Mouse (Mus musculus): ENCODE data around the gene Apba2.

The Apba2 gene

DNA sequence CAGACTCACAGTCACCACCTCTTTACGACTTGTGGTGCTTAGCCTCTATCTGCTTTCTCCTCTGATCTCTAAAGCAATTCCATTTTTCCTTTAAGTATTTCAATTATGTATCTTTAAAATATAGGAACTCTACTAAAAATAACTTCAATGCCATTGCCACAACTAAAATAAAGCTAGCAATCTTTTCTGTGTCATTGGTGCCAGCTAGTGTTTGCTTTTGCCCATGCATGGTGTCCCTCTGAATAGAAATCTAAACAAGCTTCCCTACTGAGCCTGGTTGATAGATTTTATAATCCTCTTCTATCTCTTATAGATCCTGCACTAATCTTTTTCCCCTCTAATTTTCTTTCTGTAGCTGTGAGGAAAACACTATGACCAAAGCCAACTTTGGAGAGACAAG, 222.9 kb downstream of the Apba2 start:
- no peak for DNase-seq (ENCODE audit: low read depth, low spot score)

DNA sequence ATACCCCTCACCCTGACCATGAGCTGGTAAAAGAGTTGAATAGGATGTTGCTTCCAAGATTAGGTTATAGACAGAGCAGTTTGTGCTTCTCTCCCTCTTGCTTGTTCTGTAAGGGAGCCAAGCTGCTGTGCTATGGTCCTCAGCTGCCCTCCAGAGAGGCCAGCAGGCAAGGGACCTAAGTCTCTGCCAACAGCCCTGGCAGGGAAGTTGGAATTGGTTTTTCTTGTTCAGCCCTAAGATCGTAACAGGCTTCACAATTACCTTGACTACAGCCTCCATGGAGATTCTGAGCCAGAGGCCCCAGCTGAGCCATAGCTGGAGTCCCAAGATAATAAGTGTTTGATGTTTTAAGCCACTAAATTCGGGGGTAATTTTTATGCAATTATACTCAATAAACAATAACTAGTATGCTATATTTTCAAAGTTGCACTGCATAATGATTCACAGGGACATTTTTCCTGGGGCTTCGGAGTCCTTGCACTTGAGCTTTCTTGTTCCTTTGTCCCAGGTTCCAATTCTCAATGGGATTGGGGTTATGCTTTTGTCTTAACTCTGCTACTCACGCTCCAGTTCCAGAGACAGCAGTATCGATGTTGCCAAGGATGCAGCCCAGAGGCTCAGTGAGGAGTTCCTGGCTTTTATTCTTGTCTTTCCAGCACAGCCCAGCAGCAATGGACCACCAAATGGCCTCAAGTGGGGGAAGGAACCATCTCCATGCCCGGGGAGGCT, 224.6 kb downstream of the Apba2 start:
- DNase-seq (ENCODE audit: low read depth, low spot score): no peak

DNA sequence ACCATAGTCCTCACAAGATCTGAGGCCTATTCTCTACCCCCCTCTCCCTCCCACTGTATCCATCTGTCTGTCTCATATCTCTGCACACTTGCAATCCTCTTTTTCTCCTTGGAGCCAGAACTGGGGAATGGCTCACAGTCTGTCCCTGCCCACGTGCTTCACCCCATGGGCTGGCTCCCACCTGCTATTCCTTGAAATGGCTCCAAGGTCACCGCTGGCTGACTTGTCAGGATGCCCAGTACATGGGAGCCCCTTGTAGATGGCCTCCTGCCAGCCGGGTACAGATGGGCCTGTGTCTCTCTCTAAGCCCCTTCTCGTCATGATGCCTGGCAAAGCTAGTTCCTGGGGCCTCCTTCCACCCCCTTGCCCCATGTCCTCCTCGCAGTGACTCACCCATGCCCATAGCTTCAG, 226.7 kb downstream of the Apba2 start:
- DNase-seq (ENCODE audit: low read depth, low spot score): no peak

DNA sequence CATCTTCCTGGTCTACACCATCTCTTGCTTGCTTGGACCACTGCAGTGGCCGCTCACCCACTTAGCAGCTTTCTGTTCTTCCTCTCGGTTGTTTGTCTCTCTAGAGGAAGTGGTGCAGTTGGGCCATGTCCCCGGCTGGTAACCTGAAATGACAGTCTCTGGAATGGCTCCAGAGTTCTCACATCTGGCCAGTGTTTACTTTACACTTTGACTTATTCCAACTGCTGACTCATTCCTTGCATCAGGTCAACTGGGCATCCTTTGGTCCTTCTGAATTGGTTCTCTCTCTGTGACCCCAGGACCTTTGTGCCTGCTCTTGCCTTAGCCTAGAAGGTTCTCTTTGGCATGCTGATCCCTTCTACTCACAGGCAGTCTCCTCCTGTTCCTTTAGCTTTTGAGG, 227.3 kb downstream of the Apba2 start:
- no peak for DNase-seq (ENCODE audit: low read depth, low spot score)

DNA sequence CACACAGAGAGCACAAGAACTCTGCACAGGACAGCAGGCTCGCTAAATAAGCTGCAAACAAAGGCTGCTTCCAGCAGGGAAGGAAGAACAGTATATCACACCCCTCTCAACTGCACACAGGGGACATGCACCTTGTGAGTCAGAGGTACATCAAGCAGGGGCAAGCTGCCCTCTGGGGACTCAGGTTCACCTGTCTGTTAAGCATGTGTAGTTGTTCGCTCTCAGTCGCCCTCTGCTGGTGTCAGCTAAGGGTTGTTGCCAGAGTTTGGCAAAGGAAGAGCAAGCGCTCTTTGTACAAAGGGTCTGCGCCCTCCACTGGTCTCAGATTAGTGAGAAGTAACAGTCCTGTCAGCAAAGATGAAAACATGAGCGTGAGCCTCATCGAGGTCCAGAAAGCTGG, 228.3 kb downstream of the Apba2 start:
- no peak for DNase-seq (ENCODE audit: low read depth, low spot score)

DNA sequence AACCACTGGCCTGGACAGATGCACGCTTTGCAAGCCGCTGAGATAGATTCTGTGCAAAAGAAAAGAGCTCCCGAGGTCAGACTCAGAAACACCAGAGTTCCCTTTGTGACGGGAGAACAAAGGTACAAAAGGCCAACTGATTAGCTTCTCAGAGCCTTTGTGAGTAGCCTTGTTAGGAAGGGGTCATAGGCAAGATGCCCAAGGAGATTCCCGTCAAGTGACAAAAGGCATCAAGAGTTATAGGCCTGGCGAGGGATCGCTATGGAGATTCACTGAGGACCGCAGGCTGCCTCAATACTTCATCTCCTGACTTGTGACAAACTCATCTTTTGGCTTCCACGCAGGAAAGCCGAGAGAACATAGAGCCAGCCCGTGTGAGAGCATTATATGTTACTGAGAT, 237.6 kb downstream of the Apba2 start:
- no peak for DNase-seq (ENCODE audit: low read depth, low spot score)

DNA sequence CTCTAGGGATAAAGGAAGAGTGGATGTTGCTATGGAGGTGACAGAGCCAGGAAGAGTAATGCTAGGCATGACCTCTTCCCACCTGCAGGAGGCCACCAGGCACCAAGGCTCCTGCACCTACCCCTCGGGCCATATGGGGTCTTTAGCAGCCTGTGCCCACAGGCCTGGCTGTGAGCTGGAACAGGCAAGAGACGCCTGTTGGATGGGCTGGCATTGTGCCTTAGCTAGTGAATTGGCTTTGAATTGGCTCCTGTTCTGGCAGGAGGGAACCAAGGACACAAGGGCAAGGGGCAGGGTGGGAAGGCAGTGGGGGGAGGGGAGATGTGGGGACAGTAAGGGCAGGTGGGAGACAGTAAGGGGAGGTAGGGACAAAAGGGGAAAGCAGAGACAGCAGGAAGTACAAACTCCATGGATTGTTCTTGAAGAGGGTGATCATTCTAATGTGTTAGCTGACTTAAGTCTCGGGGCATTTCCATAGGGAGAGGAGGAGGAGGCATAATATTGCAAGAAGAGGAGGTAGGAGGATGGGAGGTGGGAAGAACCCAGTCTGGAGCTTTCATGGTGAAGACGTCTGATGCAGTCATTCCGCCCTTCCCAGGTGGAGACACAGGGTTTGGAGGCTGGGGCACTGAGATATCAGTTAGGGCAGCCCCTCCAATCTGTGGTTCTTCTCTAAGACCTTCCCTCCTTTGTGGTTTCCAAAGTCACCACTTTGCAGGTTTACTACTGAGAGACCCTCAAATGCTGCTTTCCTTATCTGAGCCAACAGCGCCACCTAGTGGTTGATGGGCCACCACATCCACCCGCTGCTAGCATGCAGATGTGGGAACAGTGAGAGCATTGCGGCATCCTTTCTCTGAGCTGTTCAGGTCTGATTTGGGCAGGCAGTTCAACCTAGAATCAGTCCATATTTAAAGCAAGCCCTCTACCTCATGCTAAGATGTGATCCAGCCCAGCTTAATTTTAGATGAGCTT, 240.1 kb downstream of the Apba2 start:
- peak; percentile 27 for DNase-seq (ENCODE audit: low read depth, low spot score)

DNA sequence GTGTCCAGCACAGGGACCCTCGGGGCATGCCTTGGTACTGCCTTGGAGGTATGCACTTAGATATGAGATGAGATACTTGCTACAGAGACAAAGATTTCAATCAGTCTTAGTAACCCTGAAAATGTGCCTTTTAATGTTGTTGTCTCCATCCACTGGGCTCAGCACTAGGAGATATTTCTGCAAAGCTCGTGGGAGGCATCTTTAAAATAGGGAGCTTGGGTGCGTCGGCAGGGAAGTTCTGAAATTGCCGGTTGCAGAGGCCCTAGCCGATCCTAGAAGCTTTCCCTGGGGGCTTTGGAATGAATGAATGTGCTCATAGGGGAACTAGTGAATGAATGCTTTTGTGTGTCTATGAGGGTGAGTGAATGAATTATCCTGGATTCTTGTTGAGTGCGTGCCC, 242.1 kb downstream of the Apba2 start:
- no peak for DNase-seq (ENCODE audit: low read depth, low spot score)

DNA sequence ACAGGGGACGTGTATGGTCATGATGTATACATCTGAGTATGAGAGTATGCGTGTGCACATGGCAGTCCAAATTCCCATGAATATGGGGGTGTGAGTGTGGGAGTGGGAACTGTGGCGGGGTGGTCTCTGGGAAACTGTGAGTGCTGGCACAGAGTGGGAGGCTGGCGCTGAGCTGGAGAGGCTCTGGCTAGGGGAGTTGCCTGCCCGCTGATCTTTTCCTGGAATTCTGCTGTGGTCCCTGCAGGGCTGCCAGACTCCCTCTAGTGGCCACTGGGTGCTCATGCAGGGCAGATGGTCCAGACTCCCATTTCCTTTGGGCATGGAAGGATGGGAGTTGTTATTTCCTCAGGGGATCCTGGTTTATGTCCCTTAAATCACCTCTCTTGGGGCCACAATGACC, 250.0 kb downstream of the Apba2 start:
- DNase-seq (ENCODE audit: low read depth, low spot score): no peak

DNA sequence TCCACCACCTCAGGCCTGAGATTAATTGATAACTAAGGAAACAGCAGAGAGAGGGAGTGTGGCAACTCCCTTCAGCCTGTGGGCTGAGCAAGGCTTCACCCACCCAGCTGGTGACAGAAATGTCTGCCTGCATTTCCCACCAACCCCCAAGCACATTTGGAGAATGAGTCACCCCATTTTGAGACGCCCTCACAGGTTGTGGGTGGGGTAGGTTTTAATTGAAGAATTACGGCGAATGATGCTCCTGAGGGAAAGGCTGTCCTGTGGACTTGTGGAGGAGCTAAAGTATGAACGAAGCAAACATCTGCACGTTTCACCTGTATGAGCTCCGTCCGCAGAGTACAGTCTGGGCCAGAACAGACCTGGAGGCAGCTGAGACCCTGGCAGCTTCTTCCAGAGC, 250.6 kb downstream of the Apba2 start:
- DNase-seq (ENCODE audit: low read depth, low spot score): no peak

DNA sequence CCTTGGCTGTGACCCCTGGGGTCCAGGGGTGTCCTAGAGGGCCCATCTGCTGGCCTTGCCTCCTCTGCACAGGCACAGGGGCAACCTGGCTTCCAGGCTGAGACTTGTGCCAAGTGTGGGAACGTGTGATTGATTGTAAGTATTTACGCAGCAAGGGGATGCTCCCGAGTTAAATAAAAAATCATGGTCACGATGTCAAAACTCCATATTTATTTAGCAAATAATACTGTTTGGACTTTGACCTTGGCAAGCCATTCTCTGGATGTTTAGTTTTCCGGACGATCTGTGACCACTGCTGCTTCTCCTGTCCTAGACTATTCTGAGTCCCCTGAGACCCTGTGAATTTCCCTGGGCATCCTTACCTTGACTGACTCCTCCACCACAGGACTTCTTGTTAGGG, 252.2 kb downstream of the Apba2 start:
- no peak for DNase-seq (ENCODE audit: low read depth, low spot score)

DNA sequence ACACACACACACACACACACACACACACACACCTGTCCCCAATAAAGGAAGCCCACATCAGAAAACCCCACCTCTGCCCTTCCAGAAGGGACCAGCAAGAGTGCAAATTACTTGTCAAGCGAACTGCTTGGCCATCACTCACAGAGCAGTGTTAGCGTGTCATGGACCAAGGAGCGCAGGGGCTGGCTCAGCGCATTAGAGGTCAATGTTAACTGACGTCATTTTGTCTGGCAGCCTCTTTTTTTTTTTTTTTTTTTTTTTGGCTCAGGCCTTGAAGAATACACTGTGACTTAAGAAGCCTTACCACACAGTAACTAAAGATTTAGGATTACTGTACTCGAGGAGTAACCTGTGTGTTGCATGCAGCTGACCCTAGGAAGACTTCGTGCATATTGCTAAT, 252.7 kb downstream of the Apba2 start:
- DNase-seq (ENCODE audit: low read depth, low spot score): no peak

DNA sequence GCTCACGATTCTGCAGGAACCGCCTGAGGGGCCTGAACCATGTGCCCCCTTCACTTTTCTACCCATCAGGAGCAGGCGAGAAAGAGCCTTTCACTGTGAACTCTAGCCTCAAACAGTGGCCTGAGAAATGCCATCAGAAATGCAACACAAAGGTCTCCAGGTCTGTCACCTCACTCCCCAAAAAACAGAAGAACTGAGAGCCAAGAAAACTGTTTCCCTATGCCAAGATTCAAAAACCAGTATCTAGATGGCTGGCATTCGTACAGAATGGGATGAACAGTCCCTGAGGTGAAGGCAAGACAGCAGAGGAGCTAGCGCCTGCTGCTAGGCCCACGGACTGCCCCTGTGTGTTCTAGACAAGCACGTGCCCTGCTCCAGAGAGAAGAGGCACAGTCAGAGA, 253.6 kb downstream of the Apba2 start:
- DNase-seq (ENCODE audit: low read depth, low spot score): no peak

DNA sequence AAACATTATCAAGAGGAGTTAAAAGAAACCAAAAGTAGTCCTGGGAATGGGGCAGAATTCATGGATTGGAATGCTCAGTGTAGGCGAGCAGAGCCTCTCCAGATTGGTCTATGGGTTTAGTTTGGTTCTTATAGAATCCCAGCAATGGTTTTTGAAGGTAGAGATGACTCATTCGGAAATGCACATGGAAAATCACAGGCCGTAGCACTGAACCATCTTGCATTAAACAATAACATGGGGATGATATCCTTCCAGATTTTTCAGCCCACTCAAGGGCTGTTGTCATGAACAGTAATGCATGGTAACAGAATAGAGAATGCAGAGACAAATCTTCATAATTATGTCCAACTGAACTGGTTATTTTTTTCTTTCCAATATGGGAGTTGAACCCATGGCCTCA, 264.1 kb downstream of the Apba2 start:
- no peak for DNase-seq (ENCODE audit: low read depth, low spot score)

DNA sequence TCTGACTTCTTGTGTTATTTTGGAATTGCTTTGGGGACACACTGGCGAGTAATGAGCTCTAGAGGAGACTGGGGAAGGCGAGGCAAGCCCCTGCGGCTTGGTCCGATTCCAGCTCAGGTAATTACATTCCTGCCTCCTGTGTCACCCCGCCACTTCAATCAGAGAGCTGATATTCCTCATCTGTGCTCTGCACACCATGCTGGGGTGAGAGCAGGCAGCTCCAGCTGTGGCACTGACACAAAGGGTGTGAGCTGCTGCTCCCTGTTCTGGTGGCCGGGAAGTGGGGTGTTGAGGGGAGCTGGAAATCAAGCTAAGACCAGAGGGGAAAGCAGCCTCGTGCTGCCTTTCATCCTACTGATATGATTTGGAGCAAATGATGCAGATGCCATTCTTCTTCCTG, 268.3 kb downstream of the Apba2 start:
- no peak for DNase-seq (ENCODE audit: low read depth, low spot score)

DNA sequence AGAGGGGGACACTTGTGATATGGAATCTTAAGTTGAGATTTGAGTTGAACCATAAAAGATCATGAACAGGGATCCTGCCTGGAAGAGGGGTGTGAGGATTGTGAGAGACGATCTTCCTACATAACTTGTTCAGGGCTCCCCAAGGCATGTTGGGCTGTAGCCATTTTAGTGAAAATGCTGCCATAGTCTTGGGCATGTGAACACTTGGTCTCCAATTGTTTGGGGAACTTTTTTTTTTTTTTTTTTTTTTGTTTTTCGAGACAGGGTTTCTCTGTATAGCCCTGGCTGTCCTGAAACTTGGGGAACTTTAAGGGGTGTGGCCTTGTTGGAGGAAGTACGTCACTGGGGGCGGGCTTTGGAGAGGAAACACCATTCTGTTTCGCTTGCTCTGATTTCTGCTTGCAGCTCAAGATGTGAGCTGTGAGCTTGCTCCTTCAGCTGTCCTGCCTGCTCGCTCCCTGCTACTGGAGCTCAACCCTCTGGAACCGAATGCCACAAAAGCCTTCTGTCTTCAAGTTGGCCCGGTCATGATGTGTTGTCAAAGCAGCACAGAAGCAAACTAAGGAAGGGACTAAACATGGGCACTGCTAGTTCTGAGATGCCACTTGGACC, 269.4 kb downstream of the Apba2 start:
- DNase-seq (ENCODE audit: low read depth, low spot score): no peak

DNA sequence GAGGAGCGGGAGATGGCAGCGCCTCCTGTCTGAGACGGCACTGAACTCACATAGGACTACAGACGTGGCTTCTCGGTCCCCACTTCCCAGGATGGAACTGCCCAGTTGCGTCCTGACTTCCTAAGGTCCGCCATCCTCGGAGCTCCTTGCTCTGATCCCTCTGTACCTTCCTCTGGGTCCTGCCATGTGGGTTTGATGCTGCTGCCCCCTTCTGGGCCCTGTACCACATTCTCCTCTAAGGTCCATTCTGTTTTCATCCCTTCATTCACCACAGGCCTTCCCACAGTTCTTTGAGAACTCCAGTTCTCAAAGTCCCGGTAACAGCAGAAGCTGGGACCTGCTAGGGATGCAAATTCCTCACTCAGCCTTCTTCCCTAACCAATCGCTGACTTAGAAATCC, 272.0 kb downstream of the Apba2 start:
- DNase-seq (ENCODE audit: low read depth, low spot score): no peak

DNA sequence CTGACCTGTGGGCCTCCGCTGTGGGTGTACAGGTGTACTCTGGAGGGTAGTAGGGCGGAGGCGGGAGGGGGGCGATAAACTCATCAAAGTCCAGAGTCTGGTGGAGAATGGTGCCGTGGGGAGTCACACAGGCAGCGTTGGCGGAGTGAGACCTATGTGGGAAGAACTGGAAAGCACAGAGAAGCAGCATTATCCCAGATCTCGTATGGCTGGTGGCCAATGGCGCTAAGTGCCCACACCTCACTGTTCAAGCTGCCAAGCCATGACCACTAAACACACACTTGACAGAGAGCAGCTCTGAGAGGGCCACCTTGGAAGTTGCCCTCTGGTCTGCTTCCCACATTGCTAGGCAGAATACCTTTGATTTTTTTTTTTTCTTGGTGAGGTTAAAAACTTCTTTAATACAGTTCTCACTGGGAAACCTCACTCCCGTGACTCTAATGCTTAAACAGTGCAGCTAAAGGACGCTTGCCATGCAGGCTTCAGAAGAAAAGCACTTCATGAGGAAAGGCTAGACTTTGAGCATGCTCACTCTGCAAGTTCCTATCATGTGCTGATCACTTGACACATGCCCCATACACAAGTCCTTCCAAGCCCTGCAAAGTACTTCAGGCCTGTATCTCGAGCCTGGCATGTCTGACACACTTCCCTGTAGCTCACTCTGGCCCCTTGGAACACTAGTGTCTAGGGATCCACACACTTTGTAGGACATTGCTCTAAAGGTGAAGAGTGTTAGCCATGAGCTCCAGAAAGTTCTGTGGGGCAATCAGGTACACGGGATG, 275.4 kb downstream of the Apba2 start:
- DNase-seq (ENCODE audit: low read depth, low spot score): no peak

DNA sequence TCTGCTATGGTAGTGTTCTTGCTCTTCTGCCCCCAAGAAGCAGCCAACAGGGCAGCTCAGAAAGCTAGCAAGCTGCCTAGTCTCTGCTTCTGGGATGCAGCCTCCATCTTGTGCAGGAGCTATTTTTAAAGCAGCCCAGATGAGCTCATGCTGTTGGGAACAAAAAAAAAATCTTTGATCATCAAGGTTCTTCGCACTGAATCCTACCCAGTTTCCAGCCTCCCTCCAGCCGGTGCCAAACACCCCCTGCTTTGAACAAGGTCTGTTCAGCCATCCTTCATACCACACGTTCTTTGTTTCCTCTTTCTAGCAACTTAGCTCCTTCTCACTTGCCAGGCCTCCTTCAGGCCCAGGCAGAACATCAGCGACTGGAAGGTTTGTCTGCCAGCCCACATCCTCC, 278.0 kb downstream of the Apba2 start:
- no peak for DNase-seq (ENCODE audit: low read depth, low spot score)

DNA sequence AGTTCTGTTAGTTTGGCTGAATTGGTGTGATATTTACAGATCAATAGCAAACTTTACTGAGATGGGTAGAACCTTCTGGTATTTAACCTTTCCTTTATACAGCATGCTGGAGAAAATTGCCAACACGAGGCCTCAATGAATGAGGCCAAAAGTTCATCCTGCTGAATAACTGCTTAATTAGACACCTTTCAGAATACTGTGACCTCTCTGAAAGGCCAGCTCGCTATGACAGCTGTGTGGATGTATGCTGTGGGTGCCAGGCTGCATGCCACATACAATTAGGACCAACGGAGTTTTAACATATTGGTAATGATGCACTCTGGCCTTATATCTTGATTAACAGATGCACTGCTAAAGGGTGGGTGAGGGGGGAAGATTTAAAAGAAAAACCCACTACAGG, 283.5 kb downstream of the Apba2 start:
- no peak for DNase-seq (ENCODE audit: low read depth, low spot score)

DNA sequence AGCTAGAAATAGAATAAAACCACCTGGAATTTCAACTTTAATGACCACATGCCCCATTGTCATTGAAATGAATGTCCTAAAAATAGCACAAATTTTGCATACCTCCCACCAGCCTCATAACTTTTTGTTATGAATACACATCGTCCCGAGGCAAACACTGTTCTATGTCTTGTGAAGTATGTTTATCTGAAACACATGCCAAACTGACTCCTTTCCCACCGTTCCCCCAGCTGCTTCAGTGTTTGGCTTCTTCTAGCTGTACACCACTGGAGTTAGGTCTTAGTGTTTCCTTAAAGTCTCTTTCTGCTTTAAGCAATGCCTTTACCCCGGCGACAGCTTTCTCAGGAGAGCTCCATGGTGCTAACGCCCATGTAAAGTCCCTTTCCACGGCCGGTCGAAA, 289.6 kb downstream of the Apba2 start:
- DNase-seq (ENCODE audit: low read depth, low spot score): no peak

DNA sequence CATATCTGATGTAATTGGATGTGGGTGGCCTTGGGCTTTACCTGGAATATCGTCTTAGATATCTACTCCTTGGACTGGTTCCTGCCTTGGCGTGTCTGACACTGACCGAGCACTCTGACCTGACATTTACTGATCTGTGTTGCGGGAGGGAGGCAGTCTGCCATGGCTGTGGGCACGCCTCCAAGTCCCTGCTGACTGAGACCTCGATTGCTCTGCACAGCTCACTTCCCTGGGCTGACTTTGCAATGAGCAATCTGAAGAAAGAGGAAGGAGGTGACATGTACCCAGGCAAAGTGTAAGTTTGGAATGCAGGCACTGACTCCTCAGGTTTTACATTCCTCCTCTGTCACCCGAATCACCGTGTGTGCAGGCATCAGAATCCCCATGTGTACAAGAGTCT, 290.5 kb downstream of the Apba2 start:
- DNase-seq (ENCODE audit: low read depth, low spot score): no peak

Data from CD4-positive helper T cell, adult 2 months (primary cell).